In genomic region chr2:102928211-102928610, GRCm38 (mm10) we compare ENCODE assay signal across 21 mouse cellular contexts. TPM values are rescaled to one million over a fixed set of nuclear protein-coding genes. Genes with fewer than 3 reads are reported as not detected.
DNase-seq lines count a peak whose midpoint lies in the region; ATAC-seq and TF ChIP-seq lines count a peak whose summit lies in the region.
"Had no signal": no experiment of that assay in that cellular context is flagged by ENCODE, and none has a peak within 500 bp of the region (broad histone marks: within the 10 kb centered on the region; RNA-seq: fewer than 3 reads in every experiment).

No protein-coding gene starts in this region.

- no peak for TF ChIP-seq EP300 in liver, postnatal 0 days (IDR thresholded peaks at IDR 0.05; ENCODE audit: low read depth)

- H3K4me2 ChIP-seq in liver, postnatal 0 days (ENCODE audit: low read depth, low read length) = no peak overlapping the region
- H3K4me2 ChIP-seq: embryonic facial prominence, embryonic 13.5 days; embryonic facial prominence, embryonic 15.5 days; forebrain, embryonic 13.5 days; forebrain, embryonic 15.5 days had no signal

- ATAC-seq in frontal cortex, adult (ENCODE audit: low TSS enrichment) = 0 out of 2 replicates have a peak, but pooled peaks have one; percentile 34
- ATAC-seq in liver, postnatal 0 days = no peak
- ATAC-seq: forebrain, embryonic 13.5 days; forebrain, embryonic 15.5 days; forebrain, postnatal 0 days had no signal

- no peak overlapping the region for H3K9ac ChIP-seq in liver, postnatal 0 days (replicated peaks)
- H3K9ac ChIP-seq: embryonic facial prominence, embryonic 13.5 days; embryonic facial prominence, embryonic 15.5 days; forebrain, embryonic 13.5 days; forebrain, embryonic 15.5 days; forebrain, postnatal 0 days had no signal

- no peaks in the 10 kb centered on the region for H3K4me1 ChIP-seq in liver, postnatal 0 days (ENCODE audit: insufficient read depth)
- H3K4me1 ChIP-seq: embryonic facial prominence, embryonic 13.5 days; embryonic facial prominence, embryonic 15.5 days; forebrain, embryonic 13.5 days; forebrain, embryonic 15.5 days had no signal

- H3K36me3 ChIP-seq in liver, postnatal 0 days (replicated peaks; ENCODE audit: insufficient read depth, low read length) = no peaks in the 10 kb centered on the region
- H3K36me3 ChIP-seq: embryonic facial prominence, embryonic 13.5 days; embryonic facial prominence, embryonic 15.5 days; forebrain, embryonic 15.5 days had no signal

- no peak overlapping the region for H3K4me3 ChIP-seq in liver, postnatal 0 days (ENCODE audit: low read depth, low read length)
- H3K4me3 ChIP-seq: embryonic facial prominence, embryonic 13.5 days; embryonic facial prominence, embryonic 15.5 days; erythroblast, embryonic 14.5 days; forebrain, embryonic 13.5 days; forebrain, embryonic 15.5 days had no signal

- H3K9me3 ChIP-seq in liver, postnatal 0 days (ENCODE audit: low read length) = no peaks in the 10 kb centered on the region
- H3K9me3 ChIP-seq: embryonic facial prominence, embryonic 13.5 days; embryonic facial prominence, embryonic 15.5 days; forebrain, embryonic 13.5 days; forebrain, embryonic 15.5 days had no signal

- no peaks in the 10 kb centered on the region for H3K27me3 ChIP-seq in liver, postnatal 0 days (ENCODE audit: insufficient read depth, low read length)
- H3K27me3 ChIP-seq: embryonic facial prominence, embryonic 13.5 days; embryonic facial prominence, embryonic 15.5 days; forebrain, embryonic 13.5 days; forebrain, embryonic 15.5 days had no signal

- TF ChIP-seq CTCF in liver, postnatal 0 days (IDR thresholded peaks at IDR 0.05; ENCODE audit: low read depth) = no peak

- no peak for DNase-seq in frontal cortex, adult 2 months (ENCODE audit: extremely low spot score in 1 of 2, low spot score in 1 of 2)
- peak; percentile 52 for DNase-seq in 3T3-L1 (ENCODE audit: low read depth, low spot score)
- DNase-seq in fat pad, adult 2 months (ENCODE audit: extremely low read depth, low read depth, low spot score) = peak; percentile 82
- no peak for DNase-seq in cerebellum, adult 11 months
- DNase-seq in liver, postnatal 0 days = no peak
- DNase-seq: adrenal gland, adult 8-10 months; adrenal gland, postnatal 14 days; adrenal gland, postnatal 36 days; cerebellum, adult 18-20 months; cerebellum, adult 8-10 months; cerebellum, adult 9-11 months; cerebellum, postnatal 14 days; cerebellum, postnatal 36 days; embryo, embryonic 11 days; forebrain, postnatal 0 days had no signal

- H3K27ac ChIP-seq in liver, postnatal 0 days (ENCODE audit: low read depth) = no peak overlapping the region
- H3K27ac ChIP-seq: embryonic facial prominence, embryonic 13.5 days; embryonic facial prominence, embryonic 15.5 days; forebrain, embryonic 13.5 days; forebrain, embryonic 15.5 days had no signal

RNA-seq across cellular contexts. Expression of gene Cd44, which starts 26.7 kb away (rescaled TPM):
- 1.7 and 2.0 TPM in 2 replicates for polyA plus RNA-seq in frontal cortex, adult 2 months (2012; rRNA removed)
- polyA plus RNA-seq in liver, postnatal 0 days (2015; fragmentation: Nextera tagmentation; extraction: Ambion mirVana) = 14.1 and 15.2 TPM in 2 replicates

Comparison
In these comparisons a context has a peak if more than half of its experiments do, and no peak if none do; other contexts are left out.
1. DNase-seq: peak in 3T3-L1 (single experiment) and fat pad, adult 2 months (single experiment); none in frontal cortex, adult 2 months (0 of 2), cerebellum, adult 11 months (single experiment) and liver, postnatal 0 days (single experiment).